Mouse (Mus musculus) forebrain, embryonic 14.5 days (tissue): ENCODE measurements around the gene Casc1. TPM values are rescaled to one million over a fixed set of nuclear protein-coding genes. Genes with fewer than 3 reads are reported as not detected.

ENCODE experiments used
- ATAC-seq: fragments of 200-750 bp; cut with Nextera tagmentation; 2 replicates; pipeline ENCODE4 v1.8.0; 2017; ENCODE audit warnings: mild to moderate bottlenecking, moderate library complexity
- DNase-seq: peaks from one replicate; pipeline ENCODE4 v3.0.0-alpha.2; 2015; ENCODE audit warnings: low spot score
- H3K27ac ChIP-seq: fragments of 300-500 bp; sonication (generic); 2 replicates; pipeline ENCODE4 v1.5.1; 2014; ENCODE audit warnings: low read depth, mild to moderate bottlenecking, control low read depth, low read length, moderate library complexity
- H3K27me3 ChIP-seq: fragments of 300-500 bp; sonication (generic); replicated peaks from 2 replicates; pipeline ENCODE4 v1.6.1; 2014; ENCODE audit warnings: low read length, control low read depth, mixed read lengths; ENCODE audit not compliant: control insufficient read depth, insufficient read depth
- H3K36me3 ChIP-seq: fragments of 300-500 bp; sonication (generic); 2 replicates; pipeline ENCODE4 v1.6.1; 2014; ENCODE audit warnings: low read length, control low read depth; ENCODE audit not compliant: control insufficient read depth, insufficient read depth
- H3K4me1 ChIP-seq: fragments of 300-500 bp; sonication (generic); 2 replicates; pipeline ENCODE4 v1.6.1; 2014; ENCODE audit warnings: antibody characterized with exemption, low read length, control low read depth; ENCODE audit not compliant: control insufficient read depth, insufficient read depth
- H3K4me2 ChIP-seq: fragments of 300-500 bp; sonication (generic); 2 replicates; pipeline ENCODE4 v1.6.1; 2014; ENCODE audit warnings: mild to moderate bottlenecking, control low read depth, low read length
- H3K4me3 ChIP-seq: fragments of 300-500 bp; sonication (generic); 2 replicates; pipeline ENCODE4 v1.5.1; 2014; ENCODE audit warnings: low read depth, low read length, control low read depth
- H3K9ac ChIP-seq: fragments of 300-500 bp; sonication (generic); 2 replicates; pipeline ENCODE4 v1.6.1; 2014; ENCODE audit warnings: mild to moderate bottlenecking, low read length, control low read depth, moderate library complexity
- H3K9me3 ChIP-seq: fragments of 300-500 bp; sonication (generic); replicated peaks from 2 replicates; pipeline ENCODE4 v1.6.1; 2016; ENCODE audit warnings: low read length, control low read depth, mixed read lengths; ENCODE audit not compliant: control insufficient read depth
- WGBS: fragments of 180-500 bp; shearing (Covaris S2); extraction: QIAGEN DNeasy Blood & Tissue Kit; methylation state at CpG from one replicate; pipeline ENCODE4 v1.1.7; 2014; 5-methylcytosine and 5-hydroxymethylcytosine counted together
- polyA plus RNA-seq: library from polyadenylated mRNA; unstranded; fragments of >200 nt; fragmentation: Nextera tagmentation; extraction: Ambion mirVana; gene quantifications from 2 replicates; pipeline ENCODE4 v1.2.1, GENCODE M21; 2014

The Casc1 gene
- polyA plus RNA-seq, 1 experiment from 2014 or later = 1.0 TPM

DNA sequence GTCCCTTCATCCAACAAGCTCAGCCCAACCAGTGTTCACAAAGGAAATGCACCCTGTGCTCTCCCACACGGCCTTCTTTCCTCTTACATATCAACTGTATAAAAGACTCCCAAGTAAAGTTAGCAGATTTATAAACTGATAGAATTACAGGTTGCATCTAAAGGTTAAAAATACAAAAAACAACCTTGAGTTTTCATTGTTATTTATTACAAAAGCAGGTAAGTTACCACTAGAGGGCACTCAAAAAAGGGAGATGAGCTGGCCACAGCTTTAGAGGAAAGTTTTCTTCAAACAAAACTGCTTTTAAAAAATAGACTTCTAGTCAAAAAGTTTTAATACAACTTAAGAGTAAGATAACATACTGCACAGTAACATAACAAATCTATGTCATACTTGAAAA lies 31.7 kb upstream of the Casc1 start:
- H3K9ac ChIP-seq = no peak overlapping the region
- no peak overlapping the region for H3K4me3 ChIP-seq
- H3K9me3 ChIP-seq = no peaks in the 10 kb centered on the region
- no peaks in the 10 kb centered on the region for H3K27me3 ChIP-seq
- H3K4me2 ChIP-seq = no peak overlapping the region
- no peak overlapping the region for H3K27ac ChIP-seq
- no peaks in the 10 kb centered on the region for H3K4me1 ChIP-seq
- DNase-seq (peak; percentile 67), ATAC-seq (no peak)
- peaks cover 34% of the 10 kb centered on the region for H3K36me3 ChIP-seq
- WGBS = 68% methylated on average over 1 of the region's 1 CpGs

DNA sequence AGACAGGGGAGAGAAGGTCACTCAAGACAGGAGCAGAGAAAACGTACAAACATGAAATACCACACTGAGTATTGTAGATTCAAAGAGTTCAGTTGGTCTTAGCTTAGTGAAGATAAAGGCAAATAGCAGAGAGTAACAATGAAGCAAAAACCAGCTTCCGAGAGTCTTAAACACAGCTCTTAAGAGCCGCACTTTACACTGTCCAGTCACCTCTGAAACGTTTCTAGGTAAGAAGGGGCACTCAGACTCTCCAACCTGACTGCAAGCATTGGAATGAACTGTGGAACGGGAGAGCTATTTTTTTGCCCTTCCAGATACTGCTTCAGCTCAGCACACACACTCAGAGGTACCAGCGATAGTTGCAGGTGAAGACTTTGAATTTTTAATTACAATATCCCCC lies 29.5 kb upstream of the Casc1 start:
- no peaks in the 10 kb centered on the region for H3K9me3 ChIP-seq
- DNase-seq (no peak), ATAC-seq (no peak)
- no peak overlapping the region for H3K27ac ChIP-seq
- no peaks in the 10 kb centered on the region for H3K27me3 ChIP-seq
- H3K4me2 ChIP-seq = no peak overlapping the region
- H3K9ac ChIP-seq = no peak overlapping the region
- H3K4me3 ChIP-seq = no peak overlapping the region
- no peaks in the 10 kb centered on the region for H3K4me1 ChIP-seq
- 89% methylated on average over 6 of the region's 6 CpGs for WGBS
- peaks cover 32% of the 10 kb centered on the region for H3K36me3 ChIP-seq

DNA sequence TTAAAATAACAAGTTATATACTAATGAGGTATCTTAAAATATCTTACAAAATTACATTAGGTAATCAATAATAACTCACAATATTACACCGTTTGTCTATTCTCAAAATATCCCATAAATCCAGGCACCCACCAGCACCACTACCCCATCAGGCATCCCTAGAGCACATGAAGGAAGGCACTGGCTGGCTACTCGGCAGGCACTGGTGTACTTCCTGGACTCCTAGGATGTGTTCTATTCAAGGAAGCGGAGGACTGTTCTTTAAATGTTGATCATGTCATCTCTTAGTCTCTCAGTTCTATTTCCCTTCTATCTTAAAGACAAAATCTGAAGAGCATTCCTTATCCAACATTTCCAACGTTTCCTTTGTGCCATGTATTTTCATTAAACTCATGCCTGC lies 26.3 kb upstream of the Casc1 start:
- DNase-seq (no peak), ATAC-seq (no peak)
- Histone ChIP-seq H3K4me2 (no peak overlapping the region), H3K27me3 (no peaks in the 10 kb centered on the region), H3K36me3 (peaks cover 19% of the 10 kb centered on the region; the same call in 1 of the 2 replicates), H3K27ac (no peak overlapping the region), H3K4me1 (no peaks in the 10 kb centered on the region), H3K9ac (no peak overlapping the region), H3K9me3 (no peaks in the 10 kb centered on the region), H3K4me3 (no peak overlapping the region)
- WGBS = 83% methylated on average over 4 of the region's 4 CpGs

DNA sequence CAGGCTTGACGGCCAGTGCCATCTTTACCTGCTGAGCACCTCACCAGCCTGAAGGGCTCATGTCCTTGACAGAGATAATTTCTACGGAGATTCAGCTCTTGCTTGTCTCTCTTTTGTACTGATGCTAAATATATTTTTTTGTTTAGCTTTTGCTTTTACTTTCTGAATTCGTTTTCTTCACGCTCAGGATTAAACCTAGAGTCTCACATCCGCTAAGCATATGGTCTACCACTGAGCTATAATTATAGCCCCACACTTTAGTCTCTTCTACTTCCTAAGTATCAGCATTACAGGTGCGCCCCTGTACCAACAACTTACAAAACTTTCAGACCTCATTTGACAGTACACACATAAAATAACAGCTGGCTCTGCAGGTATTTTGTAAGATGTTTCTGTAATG lies 24.6 kb upstream of the Casc1 start:
- Histone ChIP-seq H3K27ac (no peak overlapping the region), H3K9ac (no peak overlapping the region), H3K4me2 (no peak overlapping the region), H3K4me3 (no peak overlapping the region), H3K27me3 (no peaks in the 10 kb centered on the region), H3K4me1 (no peaks in the 10 kb centered on the region), H3K9me3 (no peaks in the 10 kb centered on the region), H3K36me3 (peaks cover 24% of the 10 kb centered on the region)
- no peak for DNase-seq
- ATAC-seq = no peak
- WGBS = 89% methylated on average over 6 of the region's 6 CpGs

GRCm38 (mm10) chr6:145234391-145234790 lies 23.6 kb upstream of the Casc1 start:
- no peak overlapping the region for H3K4me2 ChIP-seq
- H3K36me3 ChIP-seq = peaks cover 21% of the 10 kb centered on the region
- no peak overlapping the region for H3K9ac ChIP-seq
- DNase-seq (no peak), ATAC-seq (no peak)
- H3K4me1 ChIP-seq = no peaks in the 10 kb centered on the region
- 62% methylated on average over 1 of the region's 1 CpGs for WGBS
- H3K27me3 ChIP-seq = no peaks in the 10 kb centered on the region
- no peaks in the 10 kb centered on the region for H3K9me3 ChIP-seq
- H3K27ac ChIP-seq = no peak overlapping the region
- no peak overlapping the region for H3K4me3 ChIP-seq

DNA sequence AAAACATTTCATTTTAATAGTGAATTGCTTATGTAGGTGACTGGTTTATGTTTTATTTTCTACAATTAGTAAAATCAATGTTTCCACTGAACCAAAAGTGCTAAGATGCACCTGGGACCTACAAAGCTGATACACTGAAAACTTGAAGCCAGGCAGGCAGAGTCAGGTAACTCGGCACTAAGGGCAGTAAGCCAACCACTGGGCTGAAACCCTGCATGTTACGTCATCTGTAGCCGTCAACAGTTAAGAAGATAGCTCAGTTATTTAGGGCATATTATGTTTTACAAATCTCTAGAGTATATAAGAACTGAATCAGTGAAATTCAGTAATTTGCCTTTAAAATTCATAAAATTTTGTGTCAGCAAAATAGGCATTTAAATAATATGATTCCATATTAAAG lies 15.5 kb upstream of the Casc1 start:
- no peaks in the 10 kb centered on the region for H3K9me3 ChIP-seq
- no peak overlapping the region for H3K4me2 ChIP-seq
- 94% methylated on average over 3 of the region's 3 CpGs for WGBS
- ATAC-seq (no peak), DNase-seq (no peak)
- H3K9ac ChIP-seq = no peak overlapping the region
- H3K4me1 ChIP-seq = no peaks in the 10 kb centered on the region
- H3K27me3 ChIP-seq = no peaks in the 10 kb centered on the region
- no peak overlapping the region for H3K27ac ChIP-seq
- H3K36me3 ChIP-seq = peaks cover 16% of the 10 kb centered on the region; the same call in 1 of the 2 replicates
- H3K4me3 ChIP-seq = no peak overlapping the region

- WGBS = 87% methylated on average over 6 of the region's 6 CpGs
- H3K4me1 ChIP-seq = no peaks in the 10 kb centered on the region
- DNase-seq = no peak
- H3K9ac ChIP-seq = no peak overlapping the region
- no peak overlapping the region for H3K4me2 ChIP-seq
- no peak overlapping the region for H3K27ac ChIP-seq
- H3K27me3 ChIP-seq = no peaks in the 10 kb centered on the region
- H3K36me3 ChIP-seq = peaks cover 19% of the 10 kb centered on the region
- H3K9me3 ChIP-seq = no peaks in the 10 kb centered on the region
- no peak for ATAC-seq
- no peak overlapping the region for H3K4me3 ChIP-seq
Measured at GRCm38 (mm10) chr6:145224246-145224645, 13.4 kb upstream of the Casc1 start.

GRCm38 (mm10) chr6:145215826-145216225 lies 5.0 kb upstream of the Casc1 start:
- Histone ChIP-seq H3K4me3 (no peak overlapping the region), H3K36me3 (peaks cover 24% of the 10 kb centered on the region), H3K27ac (no peak overlapping the region), H3K9me3 (no peaks in the 10 kb centered on the region), H3K4me2 (no peak overlapping the region), H3K9ac (no peak overlapping the region), H3K4me1 (peaks cover 4% of the 10 kb centered on the region; the same call in 1 of the 2 replicates), H3K27me3 (no peaks in the 10 kb centered on the region)
- ATAC-seq (no peak), DNase-seq (no peak)
- WGBS = 92% methylated on average over 3 of the region's 3 CpGs

DNA sequence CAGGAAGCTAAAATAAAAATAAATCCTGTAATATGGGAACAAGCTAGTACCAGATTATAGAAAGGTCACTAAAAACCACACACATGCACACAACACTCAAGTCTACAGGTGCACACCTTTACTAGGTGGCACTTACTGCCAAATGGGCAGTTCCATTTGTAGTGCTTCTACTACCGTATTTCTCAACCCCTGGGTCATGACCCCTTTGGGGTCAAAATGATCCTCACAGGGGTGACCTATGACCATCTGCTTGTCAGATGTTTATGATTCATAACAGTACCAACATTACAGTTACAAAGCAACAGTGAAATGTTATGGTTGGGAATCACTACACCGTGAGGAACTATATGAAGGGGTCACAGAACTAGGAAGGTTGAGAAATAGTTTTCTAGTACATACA lies 3.1 kb upstream of the Casc1 start:
- no peaks in the 10 kb centered on the region for H3K9me3 ChIP-seq
- H3K27ac ChIP-seq = no peak overlapping the region
- peaks cover 12% of the 10 kb centered on the region for H3K36me3 ChIP-seq
- no peak overlapping the region for H3K4me2 ChIP-seq
- H3K4me1 ChIP-seq = peaks cover 4% of the 10 kb centered on the region; the same call in 1 of the 2 replicates
- H3K4me3 ChIP-seq = no peak overlapping the region
- 91% methylated on average over 2 of the region's 2 CpGs for WGBS
- no peaks in the 10 kb centered on the region for H3K27me3 ChIP-seq
- no peak overlapping the region for H3K9ac ChIP-seq
- ATAC-seq = no peak
- DNase-seq = no peak
